Mouse (Mus musculus): ENCODE data around the gene Nfkbil1.

Gene Nfkbil1

GRCm38 (mm10) chr17:35253293-35254093 is 17.9 kb upstream of the Nfkbil1 start:
- DNase-seq: no peak

- no peak for DNase-seq
Measured at GRCm38 (mm10) chr17:35252619-35253292, 17.2 kb upstream of the Nfkbil1 start.

GRCm38 (mm10) chr17:35251981-35252380 is 16.4 kb upstream of the Nfkbil1 start:
- DNase-seq: no peak

- no peak for DNase-seq
Measured at GRCm38 (mm10) chr17:35251162-35251719, 15.6 kb upstream of the Nfkbil1 start.

- DNase-seq: no peak
Measured at GRCm38 (mm10) chr17:35250348-35251120, 14.9 kb upstream of the Nfkbil1 start.

GRCm38 (mm10) chr17:35249451-35250197 is 14.0 kb upstream of the Nfkbil1 start:
- no peak for DNase-seq

GRCm38 (mm10) chr17:35248986-35249385 is 13.4 kb upstream of the Nfkbil1 start:
- no peak for DNase-seq

GRCm38 (mm10) chr17:35247144-35247543 is 11.6 kb upstream of the Nfkbil1 start:
- no peak for DNase-seq

GRCm38 (mm10) chr17:35245731-35246623 is 10.4 kb upstream of the Nfkbil1 start:
- peak; percentile 54 to 58 for DNase-seq

GRCm38 (mm10) chr17:35244999-35245398 is 9.4 kb upstream of the Nfkbil1 start:
- DNase-seq: no peak

GRCm38 (mm10) chr17:35243086-35243485 is 7.5 kb upstream of the Nfkbil1 start:
- DNase-seq: peak in 1 of 2 experiments; percentile 39

GRCm38 (mm10) chr17:35242015-35242941 is 6.7 kb upstream of the Nfkbil1 start:
- DNase-seq: peak; percentile 75 to 78

GRCm38 (mm10) chr17:35241305-35242014 is 5.9 kb upstream of the Nfkbil1 start, which contains the start of gene Ddx39b:
TSS of gene Ddx39b (plus strand) at chr17:35241746.
- DNase-seq: peak; percentile 95 to 96

- no peak for DNase-seq
Measured at GRCm38 (mm10) chr17:35240384-35241304, 5.1 kb upstream of the Nfkbil1 start.

- DNase-seq: no peak
Measured at GRCm38 (mm10) chr17:35239700-35240099, 4.1 kb upstream of the Nfkbil1 start.

GRCm38 (mm10) chr17:35237504-35237903 is 1.9 kb upstream of the Nfkbil1 start:
- DNase-seq: no peak

- no peak for DNase-seq
Measured at GRCm38 (mm10) chr17:35236996-35237395, 1.4 kb upstream of the Nfkbil1 start.

- DNase-seq: peak; percentile 99 to 100
Measured at GRCm38 (mm10) chr17:35236390-35236746, 776 bp upstream of the Nfkbil1 start.

Measured in B cell, adult 2 months (primary cell).